In genomic region chr15:79099456-79099855, GRCm38 (mm10) we compare ENCODE assay signal across 9 mouse cellular contexts. TPM values are rescaled to one million over a fixed set of nuclear protein-coding genes. Genes with fewer than 3 reads are reported as not detected.
DNase-seq lines count a peak whose midpoint lies in the region; ATAC-seq and TF ChIP-seq lines count a peak whose summit lies in the region.
"Had no signal": no experiment of that assay in that cellular context is flagged by ENCODE, and none has a peak within 500 bp of the region (broad histone marks: within the 10 kb centered on the region; RNA-seq: fewer than 3 reads in every experiment).

No protein-coding gene starts in this region.

- H3K27ac ChIP-seq in embryonic facial prominence, embryonic 15.5 days (replicated peaks): peak overlapping the region; percentile 88
- H3K27ac ChIP-seq in kidney, adult 2 months (ENCODE audit: insufficient read depth, low read depth, low read length): peak overlapping the region; percentile 39
- peak overlapping the region; percentile 25 for H3K27ac ChIP-seq in liver, embryonic 11.5 days (ENCODE audit: low read depth, low read length)

- H3K4me1 ChIP-seq in embryonic facial prominence, embryonic 15.5 days: peaks cover 46% of the 10 kb centered on the region
- peaks cover 24% of the 10 kb centered on the region for H3K4me1 ChIP-seq in kidney, adult 2 months (ENCODE audit: control insufficient read depth, insufficient read depth, low read length)
- H3K4me1 ChIP-seq in liver, embryonic 11.5 days (replicated peaks; ENCODE audit: control insufficient read depth, insufficient read depth, low read length): peaks cover 28% of the 10 kb centered on the region

- no peaks in the 10 kb centered on the region for H3K27me3 ChIP-seq in embryonic facial prominence, embryonic 15.5 days
- no peaks in the 10 kb centered on the region for H3K27me3 ChIP-seq in kidney, adult 2 months (replicated peaks; ENCODE audit: control insufficient read depth, insufficient read depth, low read length)
- H3K27me3 ChIP-seq in liver, embryonic 11.5 days (replicated peaks; ENCODE audit: control insufficient read depth, insufficient read depth, low read length): no peaks in the 10 kb centered on the region

- no peak overlapping the region for H3K4me3 ChIP-seq in embryonic facial prominence, embryonic 15.5 days (replicated peaks)
- no peak overlapping the region for H3K4me3 ChIP-seq in kidney, adult 2 months (ENCODE audit: insufficient read depth, low read depth, low read length)
- H3K4me3 ChIP-seq in liver, embryonic 11.5 days (ENCODE audit: low read depth, low read length): no peak overlapping the region
- H3K4me3 ChIP-seq: myocyte had no signal

- no peak overlapping the region for H3K9ac ChIP-seq in embryonic facial prominence, embryonic 15.5 days
- no peak overlapping the region for H3K9ac ChIP-seq in liver, embryonic 11.5 days (ENCODE audit: low read depth, low read length)

- WGBS in embryonic facial prominence, embryonic 15.5 days: 53% methylated on average over 4 of the region's 4 CpGs
- 70% methylated on average over 4 of the region's 4 CpGs for WGBS in kidney, adult 2 months
- 57% methylated on average over 4 of the region's 4 CpGs for WGBS in liver, embryonic 11.5 days

- H3K4me2 ChIP-seq in embryonic facial prominence, embryonic 15.5 days (replicated peaks): no peak overlapping the region
- H3K4me2 ChIP-seq in liver, embryonic 11.5 days: no peak overlapping the region

- H3K9me3 ChIP-seq in embryonic facial prominence, embryonic 15.5 days (replicated peaks): no peaks in the 10 kb centered on the region
- no peaks in the 10 kb centered on the region for H3K9me3 ChIP-seq in liver, embryonic 11.5 days (ENCODE audit: control insufficient read depth, low read length)

- DNase-seq in heart, adult 18-20 months: peak; percentile 42 to 60
- no peak for DNase-seq in heart, postnatal 4 days
- DNase-seq in kidney, adult 2 months: peak; percentile 80
- no peak for DNase-seq in liver, embryonic 11.5 days (ENCODE audit: low spot score)
- no peak for DNase-seq in cerebellum, adult 18-20 months
- DNase-seq in testis, postnatal 10 days (ENCODE audit: low spot score): no peak
- no peak for DNase-seq in c-Kit-positive CD71-positive TER-119-positive erythroid progenitor cells, embryonic 14.5 days (ENCODE audit: low spot score)

- peaks cover 11% of the 10 kb centered on the region for H3K36me3 ChIP-seq in embryonic facial prominence, embryonic 15.5 days
- no peaks in the 10 kb centered on the region for H3K36me3 ChIP-seq in kidney, adult 2 months (ENCODE audit: control insufficient read depth, insufficient read depth, low read length)
- peaks cover 2% of the 10 kb centered on the region; the same call in 1 of the 2 replicates for H3K36me3 ChIP-seq in liver, embryonic 11.5 days (ENCODE audit: control insufficient read depth, insufficient read depth, low read length)

- no peak for ATAC-seq in embryonic facial prominence, embryonic 15.5 days (ENCODE audit: insufficient number of reproducible peaks, low FRiP score, low TSS enrichment, low read depth)
- ATAC-seq in liver, embryonic 11.5 days (replicated peaks; ENCODE audit: low FRiP score): no peak

- no peak for TF ChIP-seq CTCF in kidney, adult 2 months (conservative IDR thresholded peaks at IDR 0.05; ENCODE audit: insufficient read depth, insufficient read length, low read depth, low read length)

- TF ChIP-seq POLR2A in kidney, adult 2 months (IDR thresholded peaks at IDR 0.05; ENCODE audit: low read depth, low read length): no peak

RNA-seq across cellular contexts. Expression of gene Micall1, which starts 9.2 kb away (rescaled TPM):
- 10 to 100 TPM; 38.5 to 44.1 TPM for total RNA-seq in heart, adult 18-20 months (2021)
- 100 to 1,000 TPM in 1 of 2 experiments, 10 to 100 TPM in 1; 92.8 to 101 TPM for total RNA-seq in heart, postnatal 4 days (2021)
- 16.8 and 17.3 TPM in 2 replicates for polyA plus RNA-seq in embryonic facial prominence, embryonic 15.5 days (2015; fragmentation: Nextera tagmentation; extraction: Ambion mirVana)
- polyA plus RNA-seq in kidney, adult 2 months (2012; rRNA removed): 23.3 and 24.5 TPM in 2 replicates
- polyA plus RNA-seq in liver, embryonic 11.5 days (2014; fragmentation: Nextera tagmentation; extraction: Ambion mirVana): 4.1 and 5.7 TPM in 2 replicates

RNA-seq across cellular contexts. Expression of gene Eif3l, which starts 24.5 kb away (rescaled TPM):
- 10 to 100 TPM; 70.4 to 73.8 TPM for total RNA-seq in heart, adult 18-20 months (2021)
- total RNA-seq in heart, postnatal 4 days (2021): 100 to 1,000 TPM; 103 to 109 TPM
- polyA plus RNA-seq in embryonic facial prominence, embryonic 15.5 days (2015; fragmentation: Nextera tagmentation; extraction: Ambion mirVana): 197 and 205 TPM in 2 replicates
- polyA plus RNA-seq in kidney, adult 2 months (2012; rRNA removed): 172 and 183 TPM in 2 replicates
- polyA plus RNA-seq in liver, embryonic 11.5 days (2014; fragmentation: Nextera tagmentation; extraction: Ambion mirVana): 257 and 291 TPM in 2 replicates

RNA-seq across cellular contexts. Expression of gene Ankrd54, which starts 36.8 kb away (rescaled TPM):
- total RNA-seq in heart, adult 18-20 months (2021): 1 to 10 TPM; 7.2 to 8.6 TPM
- 10 to 100 TPM; 11.8 to 12.7 TPM for total RNA-seq in heart, postnatal 4 days (2021)
- polyA plus RNA-seq in embryonic facial prominence, embryonic 15.5 days (2015; fragmentation: Nextera tagmentation; extraction: Ambion mirVana): 58.7 and 71.7 TPM in 2 replicates
- 38.9 and 52.2 TPM in 2 replicates for polyA plus RNA-seq in kidney, adult 2 months (2012; rRNA removed)
- polyA plus RNA-seq in liver, embryonic 11.5 days (2014; fragmentation: Nextera tagmentation; extraction: Ambion mirVana): 57.2 and 61.5 TPM in 2 replicates

RNA-seq across cellular contexts. Expression of gene Polr2f, which starts 41.4 kb away (rescaled TPM):
- 100 to 1,000 TPM; 135 TPM for total RNA-seq in heart, adult 18-20 months (2021)
- total RNA-seq in heart, postnatal 4 days (2021): 100 to 1,000 TPM; 126 to 139 TPM
- 304 and 333 TPM in 2 replicates for polyA plus RNA-seq in embryonic facial prominence, embryonic 15.5 days (2015; fragmentation: Nextera tagmentation; extraction: Ambion mirVana)
- polyA plus RNA-seq in kidney, adult 2 months (2012; rRNA removed): 50.3 and 74.9 TPM in 2 replicates
- polyA plus RNA-seq in liver, embryonic 11.5 days (2014; fragmentation: Nextera tagmentation; extraction: Ambion mirVana): 432 and 463 TPM in 2 replicates

RNA-seq across cellular contexts. Expression of gene 1700088E04Rik, which starts 41.6 kb away (rescaled TPM):
- total RNA-seq in heart, adult 18-20 months (2021): 1 to 10 TPM in 1 of 2 experiments, under 1 TPM in 1; 0.89 to 3.4 TPM
- 1 to 10 TPM; 1.2 to 2.1 TPM for total RNA-seq in heart, postnatal 4 days (2021)
- polyA plus RNA-seq in embryonic facial prominence, embryonic 15.5 days (2015; fragmentation: Nextera tagmentation; extraction: Ambion mirVana): 17.2 and 25.2 TPM in 2 replicates
- 18.8 and 19.6 TPM in 2 replicates for polyA plus RNA-seq in kidney, adult 2 months (2012; rRNA removed)
- polyA plus RNA-seq in liver, embryonic 11.5 days (2014; fragmentation: Nextera tagmentation; extraction: Ambion mirVana): 1.8 and 2.2 TPM in 2 replicates

Comparison
In these comparisons a context has a peak if more than half of its experiments do, and no peak if none do; other contexts are left out.
1. DNase-seq: peak in heart, adult 18-20 months (2 of 2) and kidney, adult 2 months (single experiment); none in heart, postnatal 4 days (single experiment), liver, embryonic 11.5 days (single experiment), cerebellum, adult 18-20 months (0 of 2), testis, postnatal 10 days (single experiment) and c-Kit-positive CD71-positive TER-119-positive erythroid progenitor cells, embryonic 14.5 days (single experiment).
2. H3K27ac ChIP-seq: peak in every context shown above with its lines; median percentile 88 in embryonic facial prominence, embryonic 15.5 days; 39 in kidney, adult 2 months; 25 in liver, embryonic 11.5 days.